Mouse (Mus musculus) limb, embryonic 13.5 days (tissue): Measurements from ENCODE around the gene Actr6. TPM values are rescaled to one million over a fixed set of nuclear protein-coding genes. Genes with fewer than 3 reads are reported as not detected.

Source experiments
- ATAC-seq: fragments of 200-750 bp; cut with Nextera tagmentation; 2 replicates; pipeline ENCODE4 v1.8.0; 2017; ENCODE audit warnings: low read depth, moderate number of reproducible peaks, moderate TSS enrichment; ENCODE audit not compliant: low FRiP score
- H3K27ac ChIP-seq: fragments of 300-500 bp; sonication (generic); 2 replicates; pipeline ENCODE4 v1.5.1; 2015; ENCODE audit warnings: inconsistent platforms, mild to moderate bottlenecking, moderate library complexity
- H3K27me3 ChIP-seq: fragments of 300-500 bp; sonication (generic); 2 replicates; pipeline ENCODE4 v1.6.1; 2015; ENCODE audit warnings: mild to moderate bottlenecking, inconsistent platforms
- H3K36me3 ChIP-seq: fragments of 300-500 bp; sonication (generic); 2 replicates; pipeline ENCODE4 v1.6.1; 2015; ENCODE audit warnings: inconsistent platforms, mild to moderate bottlenecking, moderate library complexity
- H3K4me1 ChIP-seq: fragments of 300-500 bp; sonication (generic); 2 replicates; pipeline ENCODE4 v1.6.1; 2015; ENCODE audit warnings: inconsistent platforms
- H3K4me2 ChIP-seq: fragments of 300-500 bp; sonication (generic); replicated peaks from 2 replicates; pipeline ENCODE4 v1.6.1; 2015; ENCODE audit warnings: inconsistent platforms, mild to moderate bottlenecking, moderate library complexity
- H3K4me3 ChIP-seq: fragments of 300-500 bp; sonication (generic); 2 replicates; pipeline ENCODE4 v1.5.1; 2015; ENCODE audit warnings: moderate library complexity, mild to moderate bottlenecking, inconsistent platforms
- H3K9ac ChIP-seq: fragments of 300-500 bp; sonication (generic); 2 replicates; pipeline ENCODE4 v1.6.1; 2015; ENCODE audit warnings: mild to moderate bottlenecking, inconsistent platforms
- H3K9me3 ChIP-seq: fragments of 300-500 bp; sonication (generic); 2 replicates; pipeline ENCODE4 v1.6.1; 2016; ENCODE audit warnings: inconsistent platforms
- WGBS: fragments of 180-500 bp; shearing (Covaris S2); methylation state at CpG from one replicate; pipeline ENCODE4 v1.1.7; 2015; 5-methylcytosine and 5-hydroxymethylcytosine counted together
- polyA plus RNA-seq: library from polyadenylated mRNA; unstranded; fragments of >200 nt; fragmentation: Nextera tagmentation; extraction: Ambion mirVana; gene quantifications from 2 replicates; pipeline ENCODE4 v1.2.1, GENCODE M21; 2015

Actr6 gene
- polyA plus RNA-seq, 1 experiment from 2014 or later: 41.8 TPM

- ATAC-seq: no peak
- no peaks in the 10 kb centered on the region for H3K27me3 ChIP-seq
- H3K27ac ChIP-seq: no peak overlapping the region
- H3K9me3 ChIP-seq: no peaks in the 10 kb centered on the region
- WGBS: 93% methylated on average over 1 of the region's 1 CpGs
- H3K9ac ChIP-seq: no peak overlapping the region
- no peaks in the 10 kb centered on the region for H3K36me3 ChIP-seq
- H3K4me2 ChIP-seq: no peak overlapping the region
- H3K4me3 ChIP-seq: no peak overlapping the region
- H3K4me1 ChIP-seq: peaks cover 13% of the 10 kb centered on the region
Measured at GRCm38 (mm10) chr10:89747911-89748310, 15.8 kb upstream of the Actr6 start.

GRCm38 (mm10) chr10:89747221-89747905 lies 15.3 kb upstream of the Actr6 start:
- H3K4me3 ChIP-seq: no peak overlapping the region
- no peaks in the 10 kb centered on the region for H3K27me3 ChIP-seq
- no peak for ATAC-seq
- H3K9me3 ChIP-seq: no peaks in the 10 kb centered on the region
- WGBS: 90% methylated on average over 8 of the region's 8 CpGs
- H3K27ac ChIP-seq: no peak overlapping the region
- no peak overlapping the region for H3K4me2 ChIP-seq
- no peaks in the 10 kb centered on the region for H3K36me3 ChIP-seq
- H3K4me1 ChIP-seq: peaks cover 13% of the 10 kb centered on the region
- H3K9ac ChIP-seq: no peak overlapping the region

GRCm38 (mm10) chr10:89746581-89746980 lies 14.5 kb upstream of the Actr6 start:
- Histone ChIP-seq H3K36me3 (no peaks in the 10 kb centered on the region), H3K4me3 (0 out of 2 replicates have a peak overlapping the region, but pooled peaks have one; percentile 16), H3K9me3 (no peaks in the 10 kb centered on the region), H3K27me3 (no peaks in the 10 kb centered on the region), H3K9ac (no peak overlapping the region), H3K4me1 (peaks cover 13% of the 10 kb centered on the region), H3K4me2 (peak overlapping the region; percentile 46), H3K27ac (no peak overlapping the region)
- whole genome bisulfite sequencing: 84% methylated on average over 3 of the region's 3 CpGs
- no peak for ATAC-seq

- peak overlapping the region; percentile 61 for H3K4me2 ChIP-seq
- peak; percentile 5; the same call in 1 of the 2 replicates for ATAC-seq
- no peaks in the 10 kb centered on the region for H3K36me3 ChIP-seq
- H3K4me3 ChIP-seq: peak overlapping the region; percentile 87
- no peaks in the 10 kb centered on the region for H3K27me3 ChIP-seq
- peak overlapping the region; percentile 94 for H3K27ac ChIP-seq
- H3K9me3 ChIP-seq: no peaks in the 10 kb centered on the region
- H3K9ac ChIP-seq: peak overlapping the region; percentile 90
- H3K4me1 ChIP-seq: peaks cover 13% of the 10 kb centered on the region
- WGBS: under 1% methylated on average over 14 of the region's 14 CpGs
Measured at GRCm38 (mm10) chr10:89745666-89746020, 13.5 kb upstream of the Actr6 start.

GRCm38 (mm10) chr10:89744871-89745665 lies 13.0 kb upstream of the Actr6 start, which contains the start of gene Uhrf1bp1l:
Gene Uhrf1bp1l (plus strand): TSS chr10:89744991.
- Histone ChIP-seq H3K27ac (peak within 1 kb of the TSS; percentile 94), H3K9ac (peak within 1 kb of the TSS; percentile 90), H3K27me3 (no peaks in the 10 kb centered on the region), H3K4me1 (peaks cover 13% of the 10 kb centered on the region), H3K4me3 (peak within 1 kb of the TSS; percentile 87), H3K36me3 (no peaks in the 10 kb centered on the region), H3K4me2 (peak within 1 kb of the TSS; percentile 61), H3K9me3 (no peaks in the 10 kb centered on the region)
- under 1% methylated on average over 60 of the region's 85 CpGs for WGBS
- peak; percentile 95 for ATAC-seq

- H3K27me3 ChIP-seq: no peaks in the 10 kb centered on the region
- ATAC-seq: no peak
- H3K4me3 ChIP-seq: peak overlapping the region; percentile 87
- H3K4me1 ChIP-seq: peaks cover 13% of the 10 kb centered on the region
- no peaks in the 10 kb centered on the region for H3K9me3 ChIP-seq
- no peak overlapping the region for H3K27ac ChIP-seq
- WGBS: 29% methylated on average over 3 of the region's 3 CpGs
- peak overlapping the region; percentile 61 for H3K4me2 ChIP-seq
- H3K36me3 ChIP-seq: no peaks in the 10 kb centered on the region
- H3K9ac ChIP-seq: no peak overlapping the region
Measured at GRCm38 (mm10) chr10:89744341-89744740, 12.2 kb upstream of the Actr6 start.

GRCm38 (mm10) chr10:89743266-89743665 lies 11.2 kb upstream of the Actr6 start:
- Histone ChIP-seq H3K4me3 (no peak overlapping the region), H3K4me2 (no peak overlapping the region), H3K27me3 (no peaks in the 10 kb centered on the region), H3K27ac (no peak overlapping the region), H3K36me3 (no peaks in the 10 kb centered on the region), H3K9ac (no peak overlapping the region), H3K9me3 (no peaks in the 10 kb centered on the region), H3K4me1 (peaks cover 13% of the 10 kb centered on the region)
- 89% methylated on average over 4 of the region's 4 CpGs for WGBS
- ATAC-seq: no peak

GRCm38 (mm10) chr10:89740995-89741394 lies 8.9 kb upstream of the Actr6 start:
- H3K9ac ChIP-seq: no peak overlapping the region
- H3K27ac ChIP-seq: no peak overlapping the region
- H3K4me3 ChIP-seq: no peak overlapping the region
- H3K4me1 ChIP-seq: no peaks in the 10 kb centered on the region
- H3K9me3 ChIP-seq: no peaks in the 10 kb centered on the region
- H3K4me2 ChIP-seq: no peak overlapping the region
- no peaks in the 10 kb centered on the region for H3K36me3 ChIP-seq
- no peak for ATAC-seq
- WGBS: 81% methylated on average over 6 of the region's 6 CpGs
- no peaks in the 10 kb centered on the region for H3K27me3 ChIP-seq

- Histone ChIP-seq H3K4me1 (no peaks in the 10 kb centered on the region), H3K9ac (no peak overlapping the region), H3K27me3 (no peaks in the 10 kb centered on the region), H3K9me3 (no peaks in the 10 kb centered on the region), H3K4me3 (no peak overlapping the region), H3K36me3 (no peaks in the 10 kb centered on the region), H3K4me2 (no peak overlapping the region), H3K27ac (no peak overlapping the region)
- 69% methylated on average over 7 of the region's 7 CpGs for WGBS
- no peak for ATAC-seq
Measured at GRCm38 (mm10) chr10:89739703-89740102, 7.6 kb upstream of the Actr6 start.

GRCm38 (mm10) chr10:89738395-89738794 lies 6.3 kb upstream of the Actr6 start:
- Histone ChIP-seq H3K9ac (no peak overlapping the region), H3K27me3 (no peaks in the 10 kb centered on the region), H3K27ac (no peak overlapping the region), H3K4me3 (no peak overlapping the region), H3K4me1 (no peaks in the 10 kb centered on the region), H3K4me2 (no peak overlapping the region), H3K9me3 (no peaks in the 10 kb centered on the region), H3K36me3 (no peaks in the 10 kb centered on the region)
- WGBS: 89% methylated on average over 9 of the region's 9 CpGs
- ATAC-seq: no peak

- peaks cover under 1% of the 10 kb centered on the region; the same call in 1 of the 2 replicates for H3K4me1 ChIP-seq
- ATAC-seq: no peak
- H3K9ac ChIP-seq: no peak overlapping the region
- H3K27ac ChIP-seq: no peak overlapping the region
- no peaks in the 10 kb centered on the region for H3K36me3 ChIP-seq
- WGBS: 84% methylated on average over 3 of the region's 3 CpGs
- no peak overlapping the region for H3K4me2 ChIP-seq
- no peaks in the 10 kb centered on the region for H3K27me3 ChIP-seq
- H3K4me3 ChIP-seq: no peak overlapping the region
- no peaks in the 10 kb centered on the region for H3K9me3 ChIP-seq
Measured at GRCm38 (mm10) chr10:89737887-89738286, 5.8 kb upstream of the Actr6 start.

- peaks cover 4% of the 10 kb centered on the region; the same call in 1 of the 2 replicates for H3K4me1 ChIP-seq
- no peak for ATAC-seq
- H3K27ac ChIP-seq: no peak overlapping the region
- no peaks in the 10 kb centered on the region for H3K9me3 ChIP-seq
- H3K4me2 ChIP-seq: no peak overlapping the region
- no peak overlapping the region for H3K4me3 ChIP-seq
- H3K27me3 ChIP-seq: no peaks in the 10 kb centered on the region
- H3K36me3 ChIP-seq: no peaks in the 10 kb centered on the region
- WGBS: 41% methylated on average over 5 of the region's 5 CpGs
- no peak overlapping the region for H3K9ac ChIP-seq
Measured at GRCm38 (mm10) chr10:89737092-89737491, 5.0 kb upstream of the Actr6 start.
